Mouse (Mus musculus): Measurements from ENCODE around the gene Tomm5.

DNA sequence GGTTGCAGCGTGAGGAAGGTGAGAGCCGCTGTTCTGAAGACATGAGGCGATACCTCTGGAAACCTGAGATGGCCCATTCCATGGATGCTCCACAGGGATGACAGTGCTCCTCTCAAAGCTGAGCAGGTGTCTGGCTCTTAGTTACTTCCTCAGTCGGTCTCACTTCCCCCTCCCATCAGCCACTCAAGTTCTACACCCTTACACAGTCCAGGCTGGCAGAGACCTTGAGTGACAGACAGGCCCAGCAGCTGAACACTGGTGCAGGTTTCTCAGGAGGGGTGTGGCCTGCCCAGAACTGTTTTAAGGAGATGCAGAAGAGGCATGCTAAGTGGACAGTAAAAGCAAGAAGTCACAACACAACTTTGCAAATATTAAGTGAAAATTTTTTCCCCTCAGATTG lies 40.2 kb downstream of the Tomm5 start:
- TF ChIP-seq TAL1 (IDR thresholded peaks at IDR 0.05; ENCODE audit: low read length) (no peak), GATA1 (IDR thresholded peaks at IDR 0.05; ENCODE audit: low read length) (no peak)

All from erythroblast, embryonic 14.5 days (primary cell).